Mouse (Mus musculus) heart, adult 2 months (tissue): ENCODE measurements around the gene Nsg2.

Experiments
- CTCF ChIP-seq: fragments of 200-600 bp; IDR thresholded peaks from 2 replicates; pipeline ENCODE4 v1.8.1; 2022; ENCODE audit warnings: antibody characterized with exemption, mild to moderate bottlenecking, moderate library complexity
- POLR2A ChIP-seq: fragments of 200-500 bp; IDR thresholded peaks from 2 replicates; pipeline ENCODE4 v1.6.1; 2011; ENCODE audit warnings: mild to moderate bottlenecking, low read depth, low read length, control low read depth; ENCODE audit not compliant: insufficient read depth

DNA sequence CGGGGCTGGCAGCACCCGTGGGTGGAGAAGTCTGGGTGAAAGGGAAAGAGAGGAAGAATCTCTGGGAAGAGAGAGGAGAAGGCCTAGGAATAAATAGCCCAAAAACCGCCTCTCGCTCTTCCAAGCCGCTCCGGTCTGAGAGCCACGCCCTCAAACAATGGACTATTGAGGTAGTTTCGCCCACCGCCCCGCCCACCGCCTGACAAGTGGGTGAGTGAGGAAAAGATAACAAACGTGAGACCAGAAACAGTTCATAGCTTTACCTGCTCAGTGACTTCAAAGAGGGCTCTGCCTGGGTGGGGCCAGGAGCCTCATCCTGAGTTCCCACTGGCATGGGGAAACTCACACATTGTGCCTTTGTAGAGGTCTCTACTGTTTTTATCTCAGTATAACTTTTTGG lies 102.7 kb downstream of the Nsg2 start:
- TF ChIP-seq CTCF, result no peak
- no peak for TF ChIP-seq POLR2A
